Mouse (Mus musculus) liver, adult 2 months (tissue): ENCODE results near the gene E330021D16Rik. TPM values are rescaled to one million over a fixed set of nuclear protein-coding genes. Genes with fewer than 3 reads are reported as not detected.

ENCODE experiments used
- DNase-seq: peaks from one replicate; pipeline ENCODE4 v3.0.0-alpha.2; 2011; ENCODE audit warnings: low read depth, low spot score; ENCODE audit errors: extremely low read depth
- H3K27ac ChIP-seq: fragments of 200-500 bp; replicated peaks from 2 replicates; pipeline ENCODE4 v1.5.1; 2012; ENCODE audit warnings: low read depth, mild to moderate bottlenecking, control low read depth, inconsistent platforms, low read length; ENCODE audit not compliant: insufficient read depth
- H3K27me3 ChIP-seq: fragments of 200-500 bp; 2 replicates; pipeline ENCODE4 v1.6.1; 2012; ENCODE audit warnings: mild to moderate bottlenecking, moderate library complexity, low read length, inconsistent platforms; ENCODE audit not compliant: control insufficient read depth, insufficient read depth
- H3K36me3 ChIP-seq: fragments of 200-500 bp; 2 replicates; pipeline ENCODE4 v1.6.1; 2012; ENCODE audit warnings: low read length, inconsistent platforms; ENCODE audit not compliant: control insufficient read depth, insufficient read depth
- H3K4me1 ChIP-seq: fragments of 200-500 bp; 2 replicates; pipeline ENCODE4 v1.6.1; 2011; ENCODE audit warnings: low read length; ENCODE audit not compliant: control insufficient read depth, insufficient read depth
- H3K4me3 ChIP-seq: fragments of 200-500 bp; 2 replicates; pipeline ENCODE4 v1.5.1; 2011; ENCODE audit warnings: low read depth, mild to moderate bottlenecking, control low read depth, low read length, moderate library complexity; ENCODE audit not compliant: insufficient read depth
- H3K79me2 ChIP-seq: fragments of 200-500 bp; 2 replicates; pipeline ENCODE4 v1.6.1; 2012; ENCODE audit warnings: inconsistent platforms, mild to moderate bottlenecking, low read length, moderate library complexity; ENCODE audit not compliant: control insufficient read depth, insufficient read depth
- H3K9ac ChIP-seq: fragments of 200-500 bp; 2 replicates; pipeline ENCODE4 v1.6.1; 2012; ENCODE audit warnings: low read depth, mild to moderate bottlenecking, control low read depth, inconsistent platforms, low read length
- CTCF ChIP-seq: fragments of 200-500 bp; IDR thresholded peaks from 2 replicates; pipeline ENCODE4 v1.5.1; 2011; ENCODE audit warnings: low read depth, low read length, control low read depth
- POLR2A ChIP-seq: fragments of 200-500 bp; IDR thresholded peaks from 2 replicates; pipeline ENCODE4 v1.6.1; 2011; ENCODE audit warnings: low read length, control low read depth; ENCODE audit not compliant: insufficient read depth; ENCODE audit errors: extremely low read depth
- WGBS: fragments of 180-500 bp; shearing (Covaris S2); methylation state at CpG from one replicate; pipeline ENCODE4 v1.1.7; 2018; 5-methylcytosine and 5-hydroxymethylcytosine counted together
- polyA plus RNA-seq: library from polyadenylated mRNA; depleted of rRNA; stranded (reverse); fragments of >200 nt; gene quantifications from 2 replicates; pipeline ENCODE4 v1.2.3, GENCODE M21; 2012
- total RNA-seq: library from RNA; depleted of rRNA; stranded (reverse); fragments of >200 nt; gene quantifications from 2 replicates; pipeline ENCODE4 v1.2.3, GENCODE M21; 2014

Gene E330021D16Rik
- total and polyA plus RNA-seq, 2 experiments: 0.07 TPM; not detected in 1

GRCm38 (mm10) chr6:136418889-136419835, 3.8 kb upstream of the E330021D16Rik start:
- WGBS: 43% methylated on average over 17 of the region's 17 CpGs
- Histone ChIP-seq H3K4me1 (peaks cover 3% of the 10 kb centered on the region; the same call in 1 of the 2 replicates), H3K27me3 (no peaks in the 10 kb centered on the region), H3K27ac (no peak overlapping the region), H3K36me3 (no peaks in the 10 kb centered on the region), H3K79me2 (no peaks in the 10 kb centered on the region), H3K4me3 (no peak overlapping the region), H3K9ac (no peak overlapping the region)
- peak; percentile 55 for DNase-seq
- TF ChIP-seq POLR2A (no peak), CTCF (no peak)

DNA sequence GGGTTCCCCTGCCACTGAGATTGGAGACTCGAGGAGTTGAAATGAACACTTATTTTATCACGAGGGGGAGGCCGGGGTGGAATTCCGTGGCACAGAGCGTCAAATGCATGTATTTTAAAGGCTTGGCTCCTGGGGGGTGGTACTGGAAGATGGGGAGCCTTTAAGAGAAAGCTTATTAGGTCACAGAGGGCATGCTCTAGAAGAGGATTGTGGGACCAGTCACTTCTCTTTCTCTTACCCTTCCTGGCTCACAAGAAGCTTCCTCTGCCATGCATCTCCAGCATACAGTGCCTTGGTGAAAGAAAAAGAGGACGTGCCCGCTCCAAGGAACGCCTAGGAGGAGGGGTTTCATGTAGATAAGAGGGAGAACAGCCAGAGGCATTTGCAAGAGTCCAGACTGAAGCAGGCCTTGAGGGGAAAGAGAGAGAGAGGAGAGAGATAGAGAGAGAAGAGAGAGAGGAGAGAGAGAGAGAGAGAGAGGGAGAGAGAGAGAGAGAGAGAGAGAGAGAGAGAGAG, 3.0 kb upstream of the E330021D16Rik start:
- no peaks in the 10 kb centered on the region for H3K79me2 ChIP-seq
- no peak overlapping the region for H3K4me3 ChIP-seq
- H3K4me1 ChIP-seq: peaks cover 3% of the 10 kb centered on the region; the same call in 1 of the 2 replicates
- H3K9ac ChIP-seq: no peak overlapping the region
- no peaks in the 10 kb centered on the region for H3K27me3 ChIP-seq
- no peaks in the 10 kb centered on the region for H3K36me3 ChIP-seq
- H3K27ac ChIP-seq: no peak overlapping the region
- TF ChIP-seq POLR2A (no peak), CTCF (no peak)
- 72% methylated on average over 8 of the region's 8 CpGs for WGBS
- no peak for DNase-seq

DNA sequence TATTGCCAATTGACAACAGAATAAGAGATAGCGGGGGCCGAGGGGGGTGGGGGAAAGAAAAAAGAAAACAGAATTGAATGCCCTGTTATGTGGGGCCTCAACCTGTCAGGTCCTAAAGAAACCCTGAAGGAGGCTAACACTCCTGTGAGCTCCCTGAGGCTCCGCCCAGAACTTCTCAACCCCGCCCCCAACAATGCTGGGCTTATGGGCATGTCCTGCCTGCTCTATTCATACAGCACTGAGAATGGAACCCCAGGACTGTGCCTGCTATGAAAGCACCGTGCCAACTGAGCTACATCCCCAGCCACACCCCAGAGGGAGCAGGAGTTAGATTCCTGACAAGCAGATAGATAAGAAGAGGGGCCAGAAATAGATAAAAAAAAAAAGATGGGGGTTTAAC, 2.5 kb upstream of the E330021D16Rik start:
- H3K27ac ChIP-seq: no peak overlapping the region
- H3K36me3 ChIP-seq: no peaks in the 10 kb centered on the region
- no peaks in the 10 kb centered on the region for H3K27me3 ChIP-seq
- 80% methylated on average over 5 of the region's 5 CpGs for WGBS
- no peak overlapping the region for H3K4me3 ChIP-seq
- TF ChIP-seq CTCF: no peak
- TF ChIP-seq POLR2A: no peak
- H3K4me1 ChIP-seq: peaks cover 3% of the 10 kb centered on the region; the same call in 1 of the 2 replicates
- DNase-seq: no peak
- no peak overlapping the region for H3K9ac ChIP-seq
- H3K79me2 ChIP-seq: no peaks in the 10 kb centered on the region

- Histone ChIP-seq H3K79me2 (no peaks in the 10 kb centered on the region), H3K36me3 (no peaks in the 10 kb centered on the region), H3K27ac (no peak overlapping the region), H3K27me3 (no peaks in the 10 kb centered on the region), H3K4me1 (no peaks in the 10 kb centered on the region), H3K4me3 (no peak overlapping the region), H3K9ac (no peak overlapping the region)
- WGBS: 88% methylated on average over 5 of the region's 5 CpGs
- no peak for TF ChIP-seq POLR2A
- no peak for TF ChIP-seq CTCF
- DNase-seq: no peak
Measured at GRCm38 (mm10) chr6:136413856-136414362, 1.5 kb downstream of the E330021D16Rik start.

GRCm38 (mm10) chr6:136407608-136408192, 7.7 kb downstream of the E330021D16Rik start:
- Histone ChIP-seq H3K4me3 (no peak overlapping the region), H3K4me1 (no peaks in the 10 kb centered on the region), H3K9ac (no peak overlapping the region), H3K27ac (no peak overlapping the region), H3K27me3 (no peaks in the 10 kb centered on the region), H3K79me2 (no peaks in the 10 kb centered on the region), H3K36me3 (no peaks in the 10 kb centered on the region)
- no peak for DNase-seq
- TF ChIP-seq POLR2A: no peak
- no peak for TF ChIP-seq CTCF
- 88% methylated on average over 2 of the region's 2 CpGs for WGBS
